Mouse (Mus musculus) brain, embryonic 14.5 days (tissue): Measurements from ENCODE around the gene Plxna4. TPM values are rescaled to one million over a fixed set of nuclear protein-coding genes. Genes with fewer than 3 reads are reported as not detected.
A peak's percentile ranks its signal among the peaks of the same experiment; 100 is the strongest.

ENCODE experiments used
- DNase-seq: peaks from one replicate; pipeline ENCODE4 v3.0.0-alpha.2; 2011; ENCODE audit warnings: low read depth
- CTCF ChIP-seq: fragments of 200-500 bp; IDR thresholded peaks from 2 replicates; pipeline ENCODE4 v1.5.1; 2012; ENCODE audit warnings: inconsistent platforms, mild to moderate bottlenecking, moderate library complexity, borderline replicate concordance; ENCODE audit not compliant: insufficient read depth, insufficient read length; ENCODE audit errors: extremely low read depth
- POLR2A ChIP-seq: fragments of 200-500 bp; IDR thresholded peaks from 2 replicates; pipeline ENCODE4 v1.6.1; 2012; ENCODE audit warnings: mild to moderate bottlenecking, inconsistent platforms, borderline replicate concordance; ENCODE audit not compliant: poor library complexity, insufficient read depth, insufficient read length, severe bottlenecking; ENCODE audit errors: extremely low read depth
- polyA plus RNA-seq: library from polyadenylated mRNA; depleted of rRNA; stranded (reverse); fragments of >200 nt; gene quantifications from 2 replicates; pipeline ENCODE4 v1.2.3, GENCODE M21; 2012

Gene Plxna4
- polyA plus RNA-seq, 1 experiment, result 24.6 TPM

- no peak for TF ChIP-seq POLR2A
- TF ChIP-seq CTCF, result no peak
- DNase-seq, result no peak
These were observed 367.2 kb downstream of the Plxna4 start for GRCm38 (mm10) chr6:32220765-32221164.

GRCm38 (mm10) chr6:32218544-32218943, 369.4 kb downstream of the Plxna4 start:
- DNase-seq, result no peak
- no peak for TF ChIP-seq CTCF
- no peak for TF ChIP-seq POLR2A

- TF ChIP-seq CTCF (no peak), POLR2A (no peak)
These were observed 375.6 kb downstream of the Plxna4 start for GRCm38 (mm10) chr6:32212439-32212838.

GRCm38 (mm10) chr6:32210139-32210538, 377.9 kb downstream of the Plxna4 start:
- DNase-seq, result no peak

More at GRCm38 (mm10) chr6:32212439-32212838, 375.6 kb downstream of the Plxna4 start:
- DNase-seq, result peak; percentile 52

GRCm38 (mm10) chr6:32208951-32209350, 379.0 kb downstream of the Plxna4 start:
- TF ChIP-seq CTCF, result no peak
- no peak for TF ChIP-seq POLR2A
- DNase-seq, result no peak

More at GRCm38 (mm10) chr6:32210139-32210538, 377.9 kb downstream of the Plxna4 start:
- TF ChIP-seq CTCF, result no peak
- no peak for TF ChIP-seq POLR2A

- DNase-seq, result no peak
- TF ChIP-seq CTCF, result no peak
These were observed 383.7 kb downstream of the Plxna4 start for GRCm38 (mm10) chr6:32204253-32204652.

- peak; percentile 72 for DNase-seq
- no peak for TF ChIP-seq POLR2A
- no peak for TF ChIP-seq CTCF
These were observed 384.6 kb downstream of the Plxna4 start for GRCm38 (mm10) chr6:32203389-32203788.

GRCm38 (mm10) chr6:32202664-32203192, 385.3 kb downstream of the Plxna4 start:
- TF ChIP-seq POLR2A, result no peak
- TF ChIP-seq CTCF, result no peak

GRCm38 (mm10) chr6:32201506-32201905, 386.5 kb downstream of the Plxna4 start:
- TF ChIP-seq POLR2A, result no peak
- no peak for TF ChIP-seq CTCF
- no peak for DNase-seq

More at GRCm38 (mm10) chr6:32202664-32203192, 385.3 kb downstream of the Plxna4 start:
- DNase-seq, result no peak

GRCm38 (mm10) chr6:32199616-32200015, 388.4 kb downstream of the Plxna4 start:
- no peak for DNase-seq
- no peak for TF ChIP-seq CTCF
- no peak for TF ChIP-seq POLR2A

- no peak for TF ChIP-seq POLR2A
- no peak for TF ChIP-seq CTCF
These were observed 391.1 kb downstream of the Plxna4 start for GRCm38 (mm10) chr6:32196913-32197312.

GRCm38 (mm10) chr6:32193046-32193445, 394.9 kb downstream of the Plxna4 start:
- peak; percentile 35 for DNase-seq

More at GRCm38 (mm10) chr6:32196913-32197312, 391.1 kb downstream of the Plxna4 start:
- no peak for DNase-seq

GRCm38 (mm10) chr6:32184402-32184985, 403.5 kb downstream of the Plxna4 start:
- DNase-seq, result no peak
- no peak for TF ChIP-seq CTCF
- no peak for TF ChIP-seq POLR2A

More at GRCm38 (mm10) chr6:32193046-32193445, 394.9 kb downstream of the Plxna4 start:
- TF ChIP-seq POLR2A (no peak), CTCF (no peak)
